Mouse (Mus musculus): ENCODE results near the gene Cacng2.

GRCm38 (mm10) chr15:78064340-78064739, 55.5 kb downstream of the Cacng2 start:
- TF ChIP-seq CTCF (IDR thresholded peaks at IDR 0.05), result no peak
- no peak for TF ChIP-seq EP300 (IDR thresholded peaks at IDR 0.05)
